Mouse (Mus musculus): ENCODE measurements around the gene Tep1. TPM values are rescaled to one million over a fixed set of nuclear protein-coding genes. Genes with fewer than 3 reads are reported as not detected.
"Not testable (repeated sequence)": the region's sequence is repeated elsewhere in the genome, so short reads cannot be mapped to it uniquely, and the experiment has no call there.

Gene Tep1
- total RNA-seq, 1 experiment from 2014 or later: 20.8 TPM

DNA sequence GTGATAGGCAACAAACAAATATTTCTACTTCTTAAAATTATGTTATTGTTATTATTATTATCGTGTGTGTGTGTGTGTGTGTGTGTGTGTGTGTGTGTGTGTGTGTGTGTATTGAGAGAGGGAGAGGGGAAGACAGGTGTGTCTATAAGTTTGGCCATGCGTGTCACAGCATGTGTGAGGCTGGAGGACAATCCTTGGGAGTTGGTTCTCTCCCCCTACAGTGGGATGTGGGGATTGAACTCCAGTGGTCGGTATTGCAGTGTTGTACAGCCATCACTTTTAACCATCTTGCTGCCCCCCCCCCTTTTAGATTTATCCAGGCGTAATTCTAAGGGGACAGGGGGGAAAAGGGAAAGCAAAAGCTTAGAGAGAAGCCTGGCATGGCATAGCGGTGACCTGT lies 1.7 kb downstream of the Tep1 start:
- no peak for DNase-seq

DNA sequence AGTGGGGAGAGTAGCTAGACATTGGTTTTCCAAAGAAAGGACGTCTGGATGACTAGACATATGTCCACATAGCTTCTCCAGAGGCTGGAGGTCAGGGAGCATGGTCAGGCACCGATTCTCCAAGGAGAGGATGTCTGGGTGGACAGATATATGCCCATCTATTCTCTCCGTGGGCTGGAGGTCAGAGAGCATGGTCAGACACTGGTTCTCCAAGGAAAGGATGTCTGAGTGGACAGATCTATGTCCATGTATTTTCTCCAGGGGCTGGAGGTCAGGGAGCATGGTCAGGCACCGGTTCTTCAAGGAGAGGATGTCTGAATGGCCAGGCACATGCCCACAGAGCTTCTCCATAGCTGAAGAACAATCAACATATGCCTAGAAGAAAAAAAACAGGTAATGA lies 2.1 kb downstream of the Tep1 start:
- no peak for DNase-seq

DNA sequence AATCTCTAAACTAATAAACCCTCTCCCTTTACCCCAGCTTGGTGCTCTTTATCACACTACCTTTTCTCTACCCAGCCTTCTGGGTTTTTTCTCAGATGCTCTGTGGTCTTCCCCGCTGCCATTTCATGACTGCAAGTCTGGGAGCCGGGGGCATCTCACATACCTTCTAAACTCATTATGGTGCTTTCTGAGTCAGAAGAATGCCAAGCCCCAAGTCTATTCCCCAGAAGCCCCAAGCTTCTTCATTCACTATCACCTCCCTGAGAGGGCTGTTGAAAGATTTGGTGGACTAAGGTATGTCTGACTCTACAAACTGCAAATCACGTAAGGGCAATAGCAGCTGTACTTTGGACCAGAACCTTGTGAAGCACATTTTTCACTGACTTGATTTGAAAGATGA lies 3.4 kb downstream of the Tep1 start:
- DNase-seq: no peak

DNA sequence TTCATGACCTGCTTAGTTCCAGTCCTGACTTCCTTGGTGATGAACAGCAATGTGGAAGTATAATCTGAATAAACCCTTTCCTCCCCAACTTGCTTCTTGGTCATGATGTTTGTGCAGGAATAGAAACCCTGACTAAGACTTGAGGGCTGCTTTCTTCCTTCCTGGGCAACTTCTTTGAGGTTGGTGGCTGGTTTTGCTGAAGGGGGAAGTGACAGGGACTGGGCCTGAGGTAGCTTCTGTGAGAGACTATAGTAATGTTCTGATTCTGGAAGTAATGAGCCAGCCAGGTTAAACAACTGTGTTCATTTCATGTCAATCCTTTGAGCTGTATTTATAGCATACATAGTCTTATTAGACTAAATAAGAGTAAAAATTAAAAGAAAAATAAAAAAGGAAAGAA lies 5.4 kb downstream of the Tep1 start:
- not testable (repeated sequence) for DNase-seq

DNA sequence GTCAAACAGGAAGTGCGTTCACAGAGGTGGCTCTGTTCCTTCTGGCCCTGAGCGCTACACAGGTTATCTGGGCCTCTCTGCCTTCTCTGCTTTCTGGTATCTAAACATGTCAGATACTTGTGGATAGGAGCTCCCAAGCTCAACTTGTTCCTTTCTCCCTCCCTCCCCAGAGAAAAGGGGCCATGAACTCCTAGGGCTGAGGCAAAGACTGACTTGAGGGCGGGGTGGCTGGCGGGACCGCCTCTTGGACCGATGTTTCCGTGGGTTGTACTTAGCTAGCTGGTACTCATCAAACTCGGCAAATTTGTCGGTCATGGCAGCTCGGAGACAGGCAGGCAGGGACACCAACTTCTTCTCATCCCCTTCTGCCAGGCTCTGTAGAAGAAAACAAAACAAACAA lies 7.7 kb downstream of the Tep1 start:
- no peak for DNase-seq

DNA sequence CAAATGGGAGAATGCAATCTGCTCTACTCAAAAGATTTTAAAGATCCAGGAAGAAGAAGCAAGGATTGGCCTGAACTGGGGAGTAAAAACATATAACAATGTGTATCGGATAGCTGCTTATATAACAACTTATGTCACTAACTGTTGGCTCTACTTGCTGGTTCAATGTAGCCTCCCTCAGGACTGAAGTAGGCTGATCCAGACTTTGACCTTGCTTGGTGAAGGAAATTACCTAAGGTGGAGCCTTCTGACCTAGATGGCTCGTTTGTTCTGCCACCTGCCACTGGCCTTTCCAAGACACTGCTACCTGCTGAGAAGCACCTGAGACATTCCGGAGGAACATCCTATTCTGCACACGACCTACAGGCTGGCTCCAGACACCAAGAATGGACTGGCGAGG lies 14.6 kb downstream of the Tep1 start:
- no peak for DNase-seq

DNA sequence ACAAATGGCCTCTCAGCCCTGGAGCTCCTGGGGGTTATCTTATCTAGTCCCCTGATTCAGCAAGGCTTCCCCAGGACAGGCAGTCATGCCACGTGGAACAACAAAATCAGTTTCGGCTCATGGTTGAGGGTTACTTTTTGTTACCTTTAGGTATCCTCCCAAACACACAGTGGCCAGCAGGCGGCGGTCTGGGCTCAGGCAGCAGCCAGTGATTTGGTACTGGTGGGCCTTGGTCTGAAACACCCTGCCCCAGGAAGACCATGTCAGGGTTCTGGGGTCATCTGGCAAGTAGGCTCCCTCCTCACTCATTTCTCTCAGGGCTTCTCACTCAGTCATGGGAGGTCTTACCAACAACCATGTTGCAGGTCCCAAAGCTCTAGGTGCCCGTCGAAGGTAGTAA lies 33.1 kb downstream of the Tep1 start:
- DNase-seq: peak; percentile 34

DNA sequence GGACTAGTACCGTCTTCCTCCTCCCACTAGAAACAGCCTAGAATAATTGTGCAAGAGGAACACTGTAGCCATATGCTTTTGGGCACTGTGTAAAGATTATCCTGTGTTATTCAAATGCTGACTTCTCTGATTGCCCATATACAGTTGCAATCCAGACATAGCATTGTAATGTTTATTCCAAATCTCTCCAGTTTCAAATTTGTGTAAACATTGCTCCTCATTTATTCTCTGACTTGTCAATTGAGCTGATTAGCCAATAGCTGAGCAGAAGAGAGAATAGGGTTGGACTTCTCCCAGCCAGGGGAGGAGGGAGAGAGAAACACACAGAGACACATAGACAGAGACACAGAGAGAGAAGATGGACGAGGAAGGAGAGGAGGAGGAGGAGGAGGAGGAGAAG lies 35.9 kb downstream of the Tep1 start:
- no peak for DNase-seq

DNA sequence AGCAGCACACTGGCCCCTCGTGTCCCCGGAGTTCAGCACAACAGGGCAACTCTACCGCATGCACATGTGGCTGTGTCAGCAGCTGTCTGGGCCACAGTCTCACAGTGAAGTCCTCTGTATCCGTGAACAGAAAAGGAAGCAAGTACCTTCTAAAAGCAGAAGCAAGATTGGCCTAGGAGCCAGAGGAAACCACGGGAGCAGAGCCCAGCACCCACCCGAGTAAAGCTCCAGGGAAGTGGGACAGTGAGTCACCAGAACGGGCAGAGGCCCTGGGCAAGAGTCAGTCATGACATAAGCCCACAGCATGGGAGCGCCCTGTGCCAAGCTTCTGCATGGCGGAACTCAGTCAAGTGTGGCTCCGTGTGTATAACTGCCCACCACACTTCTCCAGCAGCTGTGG lies 36.4 kb downstream of the Tep1 start:
- DNase-seq: no peak

DNA sequence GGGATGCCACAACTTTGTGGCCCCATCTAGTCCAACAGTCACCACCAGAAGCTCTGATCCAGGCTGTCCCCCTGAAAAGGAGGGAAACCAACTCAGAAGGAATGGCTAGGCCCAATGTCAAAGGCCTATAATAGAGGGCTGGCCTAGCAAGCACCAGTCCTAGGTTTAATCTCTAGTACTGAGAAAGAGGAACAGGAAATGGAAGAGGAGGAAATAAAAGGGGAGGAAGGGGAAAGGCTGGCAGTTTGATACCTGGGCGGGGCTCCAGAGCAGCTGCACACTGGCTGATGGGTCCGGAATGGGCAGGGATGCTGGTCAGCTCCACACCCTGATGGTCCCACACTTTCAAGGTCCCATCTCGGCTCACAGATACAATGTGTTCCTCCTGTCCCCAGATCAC lies 40.5 kb downstream of the Tep1 start:
- no peak for DNase-seq

DNA sequence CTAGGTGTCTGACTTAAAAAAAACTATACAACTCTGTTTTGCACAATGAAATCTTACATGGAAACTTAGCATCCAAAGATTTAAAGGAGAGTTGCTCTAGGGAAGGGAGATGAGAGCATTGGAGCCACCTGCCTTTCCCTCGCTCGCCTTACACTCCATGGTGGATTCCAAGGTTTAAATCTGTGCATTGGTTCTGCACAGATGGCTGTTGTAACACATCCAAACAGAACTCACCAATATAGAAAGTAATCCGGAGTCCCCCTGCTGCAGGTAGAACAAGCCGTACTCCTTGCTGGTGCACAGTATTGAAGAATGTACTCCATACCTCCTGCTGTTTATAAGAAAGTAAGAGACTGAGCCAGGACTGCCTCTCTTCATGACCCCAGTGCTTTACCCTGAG lies 43.8 kb downstream of the Tep1 start:
- DNase-seq: no peak

DNA sequence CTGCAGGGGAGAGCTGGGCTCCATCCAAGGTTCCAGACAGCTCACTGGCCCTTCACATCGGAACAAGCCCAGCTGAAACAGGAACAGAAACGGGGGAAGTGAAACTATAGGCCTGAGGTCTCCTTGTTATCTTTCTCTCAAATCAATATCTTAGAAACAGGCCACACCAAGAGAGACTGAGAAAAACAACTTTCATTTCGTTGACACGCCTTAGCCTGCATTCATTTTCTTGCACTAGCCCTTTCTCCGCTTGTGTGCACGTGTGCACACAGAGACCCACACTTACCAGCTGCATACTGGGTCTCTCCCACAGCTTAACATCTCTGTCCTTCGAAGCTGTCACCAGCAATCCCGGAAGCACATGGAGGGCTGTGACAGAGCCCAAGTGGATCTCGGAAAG lies 46.1 kb downstream of the Tep1 start:
- DNase-seq: no peak

DNA sequence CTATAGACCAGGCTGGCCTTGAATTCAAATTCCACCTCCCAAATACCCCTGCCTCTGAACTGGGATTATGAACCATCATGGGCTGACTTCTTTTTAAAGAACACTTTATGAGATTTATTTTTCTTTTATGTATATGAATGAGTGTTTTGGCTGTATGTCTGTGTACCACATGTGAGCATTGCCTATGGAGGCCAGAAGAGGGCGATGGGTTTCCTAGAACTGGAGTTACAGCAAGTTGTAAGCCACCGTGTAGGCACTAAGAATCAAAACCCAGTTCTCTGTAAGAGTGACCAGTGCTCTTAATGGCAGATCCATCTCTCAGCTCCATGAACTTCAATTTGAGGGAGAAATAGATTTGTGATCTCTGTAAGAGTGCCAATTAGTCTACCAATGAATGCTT lies 47.1 kb downstream of the Tep1 start:
- DNase-seq: no peak

DNA sequence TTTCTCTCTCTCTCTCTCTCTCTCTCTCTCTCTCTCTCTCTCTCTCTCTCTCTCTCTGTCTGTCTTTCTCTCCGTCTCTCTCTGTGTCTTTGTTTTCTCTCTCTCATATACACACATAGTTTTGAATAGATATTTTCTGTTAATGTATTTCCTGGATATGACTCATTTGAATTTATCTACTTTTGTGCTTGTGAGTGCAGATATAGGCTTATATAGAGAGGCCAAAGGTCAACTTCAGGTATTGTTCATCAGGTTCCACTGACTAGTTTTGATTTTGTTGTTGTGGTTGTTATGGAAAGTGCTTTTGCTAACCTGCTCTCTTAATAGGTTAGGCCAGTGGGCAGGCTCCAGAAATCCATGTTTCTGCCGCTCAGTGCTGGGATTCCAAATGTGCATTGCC lies 57.3 kb downstream of the Tep1 start:
- DNase-seq: no peak

DNA sequence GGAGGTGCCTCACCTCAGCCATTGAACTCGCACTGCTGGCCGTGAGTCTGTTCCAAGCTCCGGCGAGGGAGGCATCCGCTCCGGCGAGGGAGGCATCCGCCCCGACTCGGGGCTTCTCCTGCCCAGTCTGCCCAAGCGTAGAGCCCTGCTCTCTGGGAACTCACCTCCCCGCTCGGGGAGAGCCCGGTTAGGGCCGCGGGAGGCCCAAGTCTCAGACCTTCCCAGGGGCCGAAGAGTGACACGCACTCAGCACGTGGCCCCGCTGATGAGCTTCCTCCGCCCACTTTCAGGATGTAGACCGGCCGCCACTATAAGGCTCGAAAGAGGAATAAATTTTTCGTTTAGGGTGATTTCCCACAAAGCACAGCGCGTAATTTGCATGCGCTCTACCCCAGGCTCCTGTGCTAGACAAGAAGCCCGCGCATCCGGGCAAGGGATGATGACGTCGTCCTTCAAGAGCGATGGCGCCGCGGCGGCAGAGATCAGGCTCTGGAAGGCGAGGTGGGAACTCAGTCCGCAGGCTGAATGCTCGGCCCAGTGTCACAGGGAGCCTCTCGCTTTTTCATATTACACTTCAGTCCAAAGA lies 62.8 kb downstream of the Tep1 start, which contains the start of the genes Ccnb1ip1 and Parp2:
TSS of gene Ccnb1ip1 (minus strand) at position 246 of the 586 bp plus-strand sequence.
TSS of gene Parp2 (plus strand) at position 355 of the 586 bp plus-strand sequence.
- DNase-seq: peak; percentile 97

DNA sequence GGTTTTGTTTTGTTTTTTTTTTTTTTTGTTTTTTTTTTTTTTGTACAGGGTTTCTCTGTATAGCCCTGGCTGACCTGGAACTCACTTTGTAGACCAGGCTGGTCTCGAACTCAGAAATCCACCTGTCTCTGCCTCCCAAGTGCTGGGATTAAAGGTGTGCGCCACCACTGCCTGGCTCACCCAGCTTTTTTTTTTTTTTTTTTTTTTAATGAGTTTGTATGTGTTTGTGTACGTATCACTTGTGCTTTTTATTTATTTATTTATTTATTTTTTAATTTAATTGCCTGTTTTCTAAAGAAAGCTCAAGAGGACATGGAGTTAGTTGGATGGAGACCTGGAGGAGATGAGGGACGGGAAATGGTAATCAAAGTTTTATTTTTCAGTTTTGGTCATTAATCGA lies 63.9 kb downstream of the Tep1 start:
- not testable (repeated sequence) for DNase-seq

DNA sequence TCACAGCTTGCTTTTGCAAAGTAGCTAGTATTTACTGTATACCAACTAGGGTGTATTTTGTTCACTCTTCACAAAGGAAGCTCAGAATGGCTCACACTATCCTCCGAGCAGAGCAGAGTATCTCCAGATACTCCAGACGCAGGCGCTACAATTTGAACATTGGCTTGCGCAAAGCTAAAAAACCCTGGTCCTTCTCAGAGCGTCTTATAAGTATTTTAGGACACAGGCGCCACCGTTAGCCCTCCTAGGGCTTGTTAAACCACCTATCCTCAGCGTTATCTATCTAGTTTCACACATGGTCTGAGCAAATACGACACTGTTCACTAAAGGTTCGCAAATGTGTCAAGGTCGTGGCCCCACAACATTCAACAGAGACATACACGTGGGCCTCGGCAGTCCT lies 65.7 kb downstream of the Tep1 start:
- no peak for DNase-seq

DNA sequence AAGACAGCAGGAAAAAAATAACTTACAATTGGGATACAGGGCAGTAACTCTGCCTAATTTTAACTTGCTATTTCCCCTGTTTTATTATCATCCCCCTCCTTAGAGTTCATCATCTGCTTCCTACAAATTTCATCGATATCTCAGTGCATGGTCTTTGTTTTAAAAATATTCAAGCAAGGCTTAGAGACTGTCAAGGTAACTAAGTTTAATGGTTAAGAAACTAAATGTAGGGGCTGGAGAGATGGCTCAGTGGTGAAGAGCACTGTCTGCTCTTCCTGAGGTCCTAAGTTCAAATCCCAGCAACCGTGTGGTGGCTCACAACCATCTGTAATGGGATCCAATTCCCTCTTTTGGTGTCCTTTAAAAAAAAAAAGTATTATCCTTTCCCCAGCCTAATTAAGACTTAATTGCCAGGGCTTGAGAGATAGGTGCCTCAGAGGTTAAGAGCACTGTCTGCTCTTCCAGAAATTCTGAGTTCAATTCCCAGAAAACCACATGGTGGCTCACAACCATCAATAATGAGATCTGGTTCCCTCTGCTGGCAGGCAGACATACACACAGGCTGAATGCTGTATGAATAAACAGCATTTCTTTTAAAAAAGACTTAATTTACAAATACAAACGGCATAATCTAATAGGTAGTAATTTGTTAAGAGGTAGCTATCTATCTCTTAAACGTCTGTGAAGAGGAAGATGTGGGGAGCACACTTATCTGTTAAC lies 67.4 kb downstream of the Tep1 start:
- peak; percentile 35 for DNase-seq

DNA sequence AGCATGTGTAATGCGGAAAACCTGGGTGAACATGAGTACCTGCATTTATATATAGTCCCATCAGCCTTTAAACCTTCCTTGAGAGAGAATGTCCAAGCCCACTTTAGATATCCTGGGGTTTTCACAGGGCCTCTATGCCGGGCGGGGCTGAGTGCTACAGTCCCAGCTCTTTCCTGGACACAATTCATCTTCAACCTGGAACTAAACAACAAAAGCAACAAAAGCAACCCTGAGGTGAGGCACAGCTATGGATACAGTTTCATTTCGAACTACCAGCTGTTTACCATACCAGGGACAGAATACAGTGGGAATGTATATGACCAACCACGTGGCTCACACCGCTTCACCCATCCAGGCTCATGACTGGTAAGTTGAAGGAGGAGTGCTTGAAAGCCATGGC lies 67.9 kb downstream of the Tep1 start:
- no peak for DNase-seq

DNA sequence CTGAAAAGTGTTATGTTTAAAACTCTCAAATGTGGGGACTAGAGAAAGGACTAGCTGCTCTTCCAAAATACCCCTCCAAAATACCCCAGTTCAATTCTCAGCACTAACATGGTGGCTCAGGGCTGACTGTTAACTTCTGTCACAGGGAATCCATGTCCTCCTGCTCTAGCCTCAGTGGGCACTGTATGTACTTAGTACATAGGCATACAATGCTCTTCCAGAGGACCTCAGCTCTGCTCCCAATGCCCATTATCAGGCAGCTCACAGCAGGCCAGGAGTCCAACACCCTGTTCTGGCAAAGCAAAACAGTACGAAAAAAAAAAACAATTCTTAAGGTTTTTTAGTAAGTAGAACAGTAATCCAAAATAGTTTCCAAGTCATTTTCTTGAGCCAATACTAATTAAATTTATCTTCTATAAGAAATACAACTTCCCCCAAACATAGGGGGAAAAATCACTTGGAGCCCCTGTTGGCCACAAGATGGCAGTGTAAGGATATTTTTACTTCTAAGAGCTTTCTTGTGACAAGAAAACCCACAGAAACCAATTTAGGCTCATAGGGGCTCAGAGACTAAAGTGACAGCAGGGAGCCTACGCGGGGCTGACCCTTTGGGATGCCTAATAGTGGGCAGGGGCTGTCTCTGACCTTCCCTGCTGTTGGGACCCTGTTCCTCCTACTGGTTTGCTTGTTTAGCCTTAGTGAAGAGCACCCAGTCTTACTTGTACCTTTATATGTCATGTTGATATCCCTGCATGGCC lies 70.7 kb downstream of the Tep1 start:
- DNase-seq: peak; percentile 37

DNA sequence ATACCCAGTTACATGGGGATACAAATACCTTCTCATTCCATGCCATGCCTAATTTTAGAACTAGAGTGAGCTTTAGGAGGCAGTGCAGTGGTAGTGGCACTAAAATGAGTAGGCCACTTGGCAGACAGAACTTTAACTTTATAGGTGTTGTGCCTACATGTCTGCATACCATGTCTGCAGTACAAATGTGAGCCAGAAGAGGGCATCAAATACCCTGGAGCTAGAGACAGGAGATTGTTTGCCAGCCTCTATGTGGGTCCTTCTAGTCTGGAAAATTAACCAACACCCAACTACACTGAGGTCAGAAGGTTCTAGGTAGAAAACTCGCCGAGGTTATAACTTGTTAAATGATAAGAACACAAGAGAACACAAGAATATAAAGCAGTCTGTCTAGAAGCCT lies 71.8 kb downstream of the Tep1 start:
- peak; percentile 15 for DNase-seq

DNA sequence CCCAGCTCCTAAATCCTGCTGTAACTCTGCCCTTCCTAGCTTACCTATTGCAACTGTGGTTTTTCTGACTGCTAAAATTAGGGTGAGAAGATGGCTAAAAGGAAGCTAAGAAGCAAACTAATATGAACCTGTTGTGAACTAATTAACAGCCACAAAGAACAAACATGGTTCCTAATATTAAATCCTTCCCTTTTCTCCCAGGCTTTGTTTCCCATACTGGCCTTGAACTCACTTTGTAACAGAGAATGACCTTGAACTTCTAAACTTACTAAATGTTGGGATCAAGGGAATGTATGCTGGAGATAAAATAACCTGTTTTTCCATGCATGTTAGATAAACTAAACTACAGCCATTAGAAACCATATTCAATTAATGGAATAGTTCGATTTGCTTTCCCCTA lies 73.9 kb downstream of the Tep1 start:
- no peak for DNase-seq

DNA sequence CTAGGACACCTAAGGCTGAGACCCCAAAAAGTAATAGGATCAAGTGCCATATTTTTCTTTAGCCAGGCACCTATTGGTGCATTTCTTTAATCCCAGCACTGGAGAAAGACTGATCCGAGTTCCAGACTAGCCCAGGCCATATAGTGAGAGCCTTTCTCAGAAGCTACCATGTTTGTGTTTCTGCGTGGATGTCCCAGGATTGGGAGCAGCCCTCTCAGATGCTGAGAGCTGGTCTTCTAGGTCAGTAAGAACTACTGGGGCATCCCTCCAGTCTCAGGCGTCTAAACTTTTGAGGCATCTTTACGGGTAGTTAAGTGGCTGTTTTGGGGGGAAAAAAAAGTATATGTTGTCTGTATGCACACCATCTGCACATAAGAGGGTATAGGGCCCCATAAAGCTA lies 74.4 kb downstream of the Tep1 start:
- DNase-seq: no peak
